28 mouse cellular contexts compared by ENCODE assay signal in the genomic region with DNA sequence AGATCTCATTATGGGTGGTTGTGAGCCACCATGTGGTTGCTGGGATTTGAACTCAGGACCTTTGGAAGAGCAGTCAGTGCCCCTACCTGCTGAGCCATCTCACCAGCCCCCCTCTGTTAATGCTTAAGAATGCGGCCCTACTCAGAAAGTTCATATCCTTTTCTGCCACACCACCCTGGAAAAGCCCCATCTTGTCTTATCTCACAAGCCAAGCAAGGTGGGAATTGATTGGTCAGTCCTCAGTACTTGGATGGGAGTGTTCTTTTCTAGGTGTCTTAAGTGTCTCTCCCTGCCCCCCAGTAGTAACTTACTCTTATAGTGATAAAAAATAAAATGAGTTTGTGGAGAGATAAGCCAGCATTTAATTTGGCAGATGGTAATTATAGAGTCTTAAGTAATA. TPM values are rescaled to one million over a fixed set of nuclear protein-coding genes. Genes with fewer than 3 reads are reported as not detected.
DNase-seq lines count a peak whose midpoint lies in the region; ATAC-seq lines count a peak whose summit lies in the region.
"Had no signal": no experiment of that assay in that cellular context is flagged by ENCODE, and none has a peak within 500 bp of the region (broad histone marks: within the 10 kb centered on the region; RNA-seq: fewer than 3 reads in every experiment).

No protein-coding gene starts in this region.

- no peak overlapping the region; the same call in 1 of the 2 replicates for H3K4me3 ChIP-seq in liver, embryonic 13.5 days (replicated peaks)
- no peak overlapping the region for H3K4me3 ChIP-seq in liver, embryonic 16.5 days (ENCODE audit: low read depth, low read length)
- H3K4me3 ChIP-seq: embryonic facial prominence, embryonic 12.5 days; embryonic facial prominence, embryonic 15.5 days; forebrain, embryonic 12.5 days; forebrain, embryonic 15.5 days; heart, adult 2 months; heart, embryonic 10.5 days; heart, embryonic 13.5 days had no signal

- 17% methylated on average over 1 of the region's 1 CpGs for WGBS in liver, embryonic 13.5 days (ENCODE audit: insufficient replicate concordance)
- WGBS in liver, embryonic 16.5 days (ENCODE audit: insufficient replicate concordance): 29% methylated on average over 1 of the region's 1 CpGs

- peak; percentile 64 for DNase-seq in liver
- peak; percentile 45 for DNase-seq in liver, embryonic 13.5 days
- no peak for DNase-seq in thymus, adult 18-20 months
- DNase-seq in urinary bladder, postnatal 25 days (ENCODE audit: low spot score): no peak
- DNase-seq in cerebellum, postnatal 36 days: no peak
- no peak for DNase-seq in thymus, postnatal 36 days
- DNase-seq: adrenal gland, adult 2 months; adrenal gland, postnatal 36 days; cerebellum, adult 18-20 months; cerebellum, adult 9-10 months; cerebellum, postnatal 14 days; gastrocnemius, postnatal 25 days; heart, adult 2 months; heart, postnatal 14 days; heart, postnatal 4 days had no signal

- peak; percentile 21 for ATAC-seq in liver, embryonic 13.5 days (ENCODE audit: low read depth)
- ATAC-seq in liver, embryonic 16.5 days (ENCODE audit: low read depth): no peak
- ATAC-seq in megakaryocyte-erythroid progenitor cell, adult 5-6 weeks (replicated peaks; ENCODE audit: low FRiP score, low TSS enrichment, poor library complexity, severe bottlenecking): peak; percentile 43
- ATAC-seq: forebrain, embryonic 15.5 days; hindbrain, postnatal 0 days had no signal

- peaks cover 42% of the 10 kb centered on the region for H3K36me3 ChIP-seq in liver, embryonic 13.5 days
- peaks cover 9% of the 10 kb centered on the region for H3K36me3 ChIP-seq in liver, embryonic 16.5 days (ENCODE audit: control insufficient read depth, insufficient read depth)

- H3K4me2 ChIP-seq in liver, embryonic 13.5 days: peak overlapping the region; percentile 34
- H3K4me2 ChIP-seq in liver, embryonic 16.5 days (ENCODE audit: low read depth, low read length): peak overlapping the region; percentile 32; the same call in 1 of the 2 replicates
- H3K4me2 ChIP-seq: embryonic facial prominence, embryonic 12.5 days; embryonic facial prominence, embryonic 15.5 days; forebrain, embryonic 12.5 days; forebrain, embryonic 15.5 days; heart, embryonic 13.5 days; hindbrain, embryonic 14.5 days had no signal

- H3K27me3 ChIP-seq in liver, embryonic 13.5 days: no peaks in the 10 kb centered on the region
- H3K27me3 ChIP-seq in liver, embryonic 16.5 days (ENCODE audit: control insufficient read depth, insufficient read depth, low read depth, low read length): no peaks in the 10 kb centered on the region
- H3K27me3 ChIP-seq: embryonic facial prominence, embryonic 12.5 days; embryonic facial prominence, embryonic 15.5 days; forebrain, embryonic 12.5 days; forebrain, embryonic 15.5 days; heart, embryonic 13.5 days had no signal

- peak overlapping the region; percentile 100 for H3K27ac ChIP-seq in liver, embryonic 13.5 days
- peak overlapping the region; percentile 45 for H3K27ac ChIP-seq in liver, embryonic 16.5 days (ENCODE audit: low read length)
- H3K27ac ChIP-seq: embryonic facial prominence, embryonic 12.5 days; embryonic facial prominence, embryonic 15.5 days; forebrain, embryonic 12.5 days; forebrain, embryonic 15.5 days; heart, adult 2 months; heart, embryonic 10.5 days; heart, embryonic 13.5 days; hindbrain, embryonic 14.5 days; hindbrain, postnatal 0 days had no signal

- H3K4me1 ChIP-seq in liver, embryonic 13.5 days (replicated peaks): peaks cover 67% of the 10 kb centered on the region
- peaks cover 37% of the 10 kb centered on the region for H3K4me1 ChIP-seq in liver, embryonic 16.5 days (ENCODE audit: control insufficient read depth, low read depth, low read length)

- H3K9ac ChIP-seq in liver, embryonic 13.5 days: peak overlapping the region; percentile 46; the same call in 1 of the 2 replicates
- H3K9ac ChIP-seq in liver, embryonic 16.5 days (ENCODE audit: low read depth, low read length): no peak overlapping the region
- H3K9ac ChIP-seq: embryonic facial prominence, embryonic 12.5 days; embryonic facial prominence, embryonic 15.5 days; forebrain, embryonic 12.5 days; forebrain, embryonic 15.5 days; heart, embryonic 13.5 days; hindbrain, embryonic 14.5 days had no signal

- no peaks in the 10 kb centered on the region for H3K9me3 ChIP-seq in liver, embryonic 13.5 days (replicated peaks)
- H3K9me3 ChIP-seq in liver, embryonic 16.5 days (replicated peaks; ENCODE audit: control insufficient read depth, low read length): no peaks in the 10 kb centered on the region
- H3K9me3 ChIP-seq: embryonic facial prominence, embryonic 12.5 days; embryonic facial prominence, embryonic 15.5 days; forebrain, embryonic 12.5 days; forebrain, embryonic 15.5 days; heart, embryonic 10.5 days; heart, embryonic 13.5 days had no signal

RNA-seq across cellular contexts. Expression of a gene that starts 5.0 kb away (rescaled TPM):
- 7.2 and 9.7 TPM in 2 replicates for polyA plus RNA-seq in liver, embryonic 13.5 days (2015; fragmentation: Nextera tagmentation; extraction: Ambion mirVana)
- 6.6 and 7.0 TPM in 2 replicates for polyA plus RNA-seq in liver, embryonic 16.5 days (2015; fragmentation: Nextera tagmentation; extraction: Ambion mirVana)
- 89.3 and 113 TPM in 2 replicates for total RNA-seq in megakaryocyte-erythroid progenitor cell, adult 5-6 weeks (2014; fragmentation: Nextera tagmentation)
- 32.8 and 55.7 TPM in 2 replicates for total RNA-seq in megakaryocyte-erythroid progenitor cell, adult 5-6 weeks (2017)

RNA-seq across cellular contexts. Expression of a gene that starts 5.1 kb away (rescaled TPM):
- polyA plus RNA-seq in liver, embryonic 13.5 days (2015; fragmentation: Nextera tagmentation; extraction: Ambion mirVana): 58.9 and 61.8 TPM in 2 replicates
- polyA plus RNA-seq in liver, embryonic 16.5 days (2015; fragmentation: Nextera tagmentation; extraction: Ambion mirVana): 41.5 and 42.2 TPM in 2 replicates
- total RNA-seq in megakaryocyte-erythroid progenitor cell, adult 5-6 weeks (2014; fragmentation: Nextera tagmentation): 56.0 and 61.4 TPM in 2 replicates
- 76.9 and 90.2 TPM in 2 replicates for total RNA-seq in megakaryocyte-erythroid progenitor cell, adult 5-6 weeks (2017)

RNA-seq across cellular contexts. Expression of a gene that starts 28.0 kb away (rescaled TPM):
- polyA plus RNA-seq in liver, embryonic 13.5 days (2015; fragmentation: Nextera tagmentation; extraction: Ambion mirVana): 1.2 TPM in 2 replicates
- polyA plus RNA-seq in liver, embryonic 16.5 days (2015; fragmentation: Nextera tagmentation; extraction: Ambion mirVana): 2.5 and 4.3 TPM in 2 replicates
- total RNA-seq in megakaryocyte-erythroid progenitor cell, adult 5-6 weeks (2014; fragmentation: Nextera tagmentation): 1.7 TPM in 1 of 2 replicates, not detected in the other
- total RNA-seq in megakaryocyte-erythroid progenitor cell, adult 5-6 weeks (2017): 0.30 TPM in 1 of 2 replicates, not detected in the other

RNA-seq across cellular contexts. Expression of a gene that starts 45.0 kb away (rescaled TPM):
- 24.1 and 25.5 TPM in 2 replicates for polyA plus RNA-seq in liver, embryonic 13.5 days (2015; fragmentation: Nextera tagmentation; extraction: Ambion mirVana)
- 14.5 and 15.3 TPM in 2 replicates for polyA plus RNA-seq in liver, embryonic 16.5 days (2015; fragmentation: Nextera tagmentation; extraction: Ambion mirVana)
- 1.0 and 1.7 TPM in 2 replicates for total RNA-seq in megakaryocyte-erythroid progenitor cell, adult 5-6 weeks (2014; fragmentation: Nextera tagmentation)
- 5.2 and 12.9 TPM in 2 replicates for total RNA-seq in megakaryocyte-erythroid progenitor cell, adult 5-6 weeks (2017)
- total RNA-seq: gastrocnemius, adult 8-10 months had no signal
- polyA plus RNA-seq: C2C12; CD4-positive, CD25-positive, alpha-beta regulatory T cell, adult 4 months; hindbrain, postnatal 0 days had no signal

RNA-seq across cellular contexts. Expression of a gene that starts 46.6 kb away (rescaled TPM):
- polyA plus RNA-seq in liver, embryonic 13.5 days (2015; fragmentation: Nextera tagmentation; extraction: Ambion mirVana): 134 and 152 TPM in 2 replicates
- 193 and 203 TPM in 2 replicates for polyA plus RNA-seq in liver, embryonic 16.5 days (2015; fragmentation: Nextera tagmentation; extraction: Ambion mirVana)
- 192 and 203 TPM in 2 replicates for total RNA-seq in megakaryocyte-erythroid progenitor cell, adult 5-6 weeks (2014; fragmentation: Nextera tagmentation)
- total RNA-seq in megakaryocyte-erythroid progenitor cell, adult 5-6 weeks (2017): 86.3 and 160 TPM in 2 replicates
- total RNA-seq: adrenal gland, adult 2 months; adrenal gland, postnatal 36 days; gastrocnemius, adult 8-10 months; gastrocnemius, postnatal 25 days had no signal
- polyA plus RNA-seq: adrenal gland, adult 2 months; C2C12; CD4-positive, CD25-positive, alpha-beta regulatory T cell, adult 4 months had no signal

Comparison
In these comparisons a context has a peak if more than half of its experiments do, and no peak if none do; other contexts are left out.
1. DNase-seq: peak in liver (single experiment) and liver, embryonic 13.5 days (single experiment); none in thymus, adult 18-20 months (0 of 2), urinary bladder, postnatal 25 days (single experiment), cerebellum, postnatal 36 days (0 of 2) and thymus, postnatal 36 days (0 of 2).